ENCODE assay signal across 9 mouse cellular contexts in the genomic region with DNA sequence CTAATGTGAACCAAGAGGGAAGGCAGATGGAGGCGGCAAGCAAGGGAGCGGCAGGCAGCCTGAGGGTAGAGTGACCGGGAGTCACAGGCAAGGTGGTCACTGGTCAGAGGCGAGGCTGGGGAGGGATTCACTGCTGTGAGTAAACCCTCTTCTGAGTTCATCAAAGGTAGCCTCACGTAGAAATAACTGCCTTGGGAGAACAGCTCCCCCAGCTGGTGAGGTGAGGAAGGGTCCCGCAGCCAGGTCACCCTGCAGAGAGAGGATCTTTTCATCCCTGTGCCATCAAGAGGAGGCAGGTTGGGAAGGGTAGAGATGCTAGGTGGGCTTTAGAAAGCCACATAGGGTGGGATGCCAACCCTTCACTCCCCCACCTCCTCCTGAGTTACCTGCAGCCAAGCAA. TPM values are rescaled to one million over a fixed set of nuclear protein-coding genes. Genes with fewer than 3 reads are reported as not detected.
DNase-seq lines count a peak whose midpoint lies in the region; ATAC-seq lines count a peak whose summit lies in the region.
"Had no signal": no experiment of that assay in that cellular context is flagged by ENCODE, and none has a peak within 500 bp of the region (broad histone marks: within the 10 kb centered on the region; RNA-seq: fewer than 3 reads in every experiment).

No protein-coding gene starts in this region.

- no peak overlapping the region for H3K4me2 ChIP-seq in intestine, embryonic 16.5 days (ENCODE audit: low read depth, low read length)
- no peak overlapping the region for H3K4me2 ChIP-seq in hindbrain, embryonic 14.5 days (replicated peaks)
- H3K4me2 ChIP-seq: embryonic facial prominence, embryonic 12.5 days had no signal

- H3K27ac ChIP-seq in intestine, embryonic 16.5 days (ENCODE audit: low read length) = no peak overlapping the region
- H3K27ac ChIP-seq in hindbrain, embryonic 14.5 days = no peak overlapping the region
- H3K27ac ChIP-seq: embryonic facial prominence, embryonic 12.5 days had no signal

- H3K4me1 ChIP-seq in intestine, embryonic 16.5 days (ENCODE audit: control insufficient read depth, insufficient read depth, low read length) = no peaks in the 10 kb centered on the region
- H3K4me1 ChIP-seq in hindbrain, embryonic 14.5 days (replicated peaks; ENCODE audit: control insufficient read depth, insufficient read depth, low read length) = no peaks in the 10 kb centered on the region

- intact Hi-C loops in left cerebral cortex, postnatal 4 days (cut with DNase I) = no loop called here
- intact Hi-C loops in left cerebral cortex, postnatal 36 days (cut with DNase I) = loop anchor here (2.0 kb wide), 1 partner anchor 50 kb away; the partner anchor contains the start of gene Necab2

- no peaks in the 10 kb centered on the region for H3K9me3 ChIP-seq in intestine, embryonic 16.5 days (ENCODE audit: control insufficient read depth, low read length)
- H3K9me3 ChIP-seq in hindbrain, embryonic 14.5 days (ENCODE audit: control insufficient read depth, low read length) = no peaks in the 10 kb centered on the region
- H3K9me3 ChIP-seq: embryonic facial prominence, embryonic 12.5 days had no signal

- 0 out of 2 replicates have a peak, but pooled peaks have one; percentile 36 for ATAC-seq in intestine, embryonic 16.5 days
- no peak for ATAC-seq in hindbrain, embryonic 14.5 days (ENCODE audit: low FRiP score)

- no peaks in the 10 kb centered on the region for H3K36me3 ChIP-seq in intestine, embryonic 16.5 days (ENCODE audit: control insufficient read depth, insufficient read depth, low read length)
- no peaks in the 10 kb centered on the region for H3K36me3 ChIP-seq in hindbrain, embryonic 14.5 days (replicated peaks; ENCODE audit: control insufficient read depth, insufficient read depth)
- H3K36me3 ChIP-seq: embryonic facial prominence, embryonic 12.5 days had no signal

- no peaks in the 10 kb centered on the region for H3K27me3 ChIP-seq in intestine, embryonic 16.5 days (replicated peaks; ENCODE audit: control insufficient read depth, insufficient read depth, low read length)
- no peaks in the 10 kb centered on the region for H3K27me3 ChIP-seq in hindbrain, embryonic 14.5 days (ENCODE audit: control insufficient read depth, insufficient read depth, low read length)
- H3K27me3 ChIP-seq: embryonic facial prominence, embryonic 12.5 days had no signal

- no peak overlapping the region for H3K9ac ChIP-seq in intestine, embryonic 16.5 days (ENCODE audit: low read depth, low read length)
- no peak overlapping the region for H3K9ac ChIP-seq in hindbrain, embryonic 14.5 days
- H3K9ac ChIP-seq: embryonic facial prominence, embryonic 12.5 days had no signal

- 22% methylated on average over 6 of the region's 6 CpGs for WGBS in intestine, embryonic 16.5 days
- 35% methylated on average over 6 of the region's 6 CpGs for WGBS in hindbrain, embryonic 14.5 days

- H3K4me3 ChIP-seq in intestine, embryonic 16.5 days (ENCODE audit: low read length) = no peak overlapping the region
- no peak overlapping the region for H3K4me3 ChIP-seq in hindbrain, embryonic 14.5 days (replicated peaks; ENCODE audit: low read length)
- H3K4me3 ChIP-seq: embryonic facial prominence, embryonic 12.5 days had no signal

- DNase-seq in left cerebral cortex, postnatal 4 days = peak; percentile 30
- no peak for DNase-seq in left cerebral cortex, postnatal 36 days (ENCODE audit: low spot score in 2 of 2)
- DNase-seq in ES-CJ7 (ENCODE audit: low read depth, low spot score) = peak; percentile 74
- peak; percentile 43 for DNase-seq in brain, adult 2 months (ENCODE audit: low read depth, low spot score)
- DNase-seq in lung, postnatal 10 days = peak; percentile 55
- peak; percentile 62 for DNase-seq in thymus, postnatal 0 days (ENCODE audit: low spot score)
- no peak for DNase-seq in hindbrain, embryonic 14.5 days (ENCODE audit: low spot score)

RNA-seq across cellular contexts. Expression of gene Slc38a8, which starts 4.7 kb away (rescaled TPM):
- total RNA-seq in left cerebral cortex, postnatal 4 days (2021) = not detected
- under 1 TPM; 0.29 to 0.81 TPM for total RNA-seq in left cerebral cortex, postnatal 36 days (2021)
- 0.05 and 0.06 TPM in 2 replicates for polyA plus RNA-seq in intestine, embryonic 16.5 days (2015; fragmentation: Nextera tagmentation; extraction: Ambion mirVana)
- 0.18 TPM in 1 of 2 replicates, not detected in the other for polyA plus RNA-seq in thymus, postnatal 0 days (2015; fragmentation: Nextera tagmentation; extraction: Ambion mirVana)
- polyA plus RNA-seq in hindbrain, embryonic 14.5 days (2014; fragmentation: Nextera tagmentation; extraction: Ambion mirVana) = not detected in 2 replicates

RNA-seq across cellular contexts. Expression of gene Necab2, which starts 50.3 kb away (rescaled TPM):
- total RNA-seq in left cerebral cortex, postnatal 4 days (2021) = 10 to 100 TPM; 35.9 to 48.5 TPM
- total RNA-seq in left cerebral cortex, postnatal 36 days (2021) = 10 to 100 TPM; 60.4 to 67.1 TPM
- polyA plus RNA-seq in intestine, embryonic 16.5 days (2015; fragmentation: Nextera tagmentation; extraction: Ambion mirVana) = 1.3 and 1.6 TPM in 2 replicates
- polyA plus RNA-seq in thymus, postnatal 0 days (2015; fragmentation: Nextera tagmentation; extraction: Ambion mirVana) = 0.12 TPM in 2 replicates
- 44.4 and 50.1 TPM in 2 replicates for polyA plus RNA-seq in hindbrain, embryonic 14.5 days (2014; fragmentation: Nextera tagmentation; extraction: Ambion mirVana)

Comparison
In these comparisons a context has a peak if more than half of its experiments do, and no peak if none do; other contexts are left out.
1. DNase-seq: peak in left cerebral cortex, postnatal 4 days (single experiment), ES-CJ7 (single experiment), brain, adult 2 months (single experiment), lung, postnatal 10 days (single experiment) and thymus, postnatal 0 days (single experiment); none in left cerebral cortex, postnatal 36 days (0 of 2) and hindbrain, embryonic 14.5 days (single experiment).
2. RNA of gene Necab2, which starts 50.3 kb away (polyA plus RNA-seq): 44.4 to 50.1 TPM in hindbrain, embryonic 14.5 days; 1.3 to 1.6 TPM in intestine, embryonic 16.5 days and 0.12 TPM in thymus, postnatal 0 days; every median in the first group is over 10 times any median in the second.